Mouse (Mus musculus) heart, adult 2 months (tissue): Measurements from ENCODE around the gene Fndc11. TPM values are rescaled to one million over a fixed set of nuclear protein-coding genes. Genes with fewer than 3 reads are reported as not detected.

ENCODE experiments used
- DNase-seq, 2 experiments: peaks; one replicate each; pipeline ENCODE4 v3.0.0; 2021
- H3K27ac ChIP-seq: fragments of 200-600 bp; 2 replicates; pipeline ENCODE4 v1.8.1; 2022
- H3K27me3 ChIP-seq: fragments of 200-500 bp; 2 replicates; pipeline ENCODE4 v1.6.1; 2012; ENCODE audit warnings: mild to moderate bottlenecking, low read length, inconsistent platforms, mixed read lengths; ENCODE audit not compliant: control insufficient read depth, insufficient read depth
- H3K36me3 ChIP-seq: fragments of 200-500 bp; 2 replicates; pipeline ENCODE4 v1.6.1; 2012; ENCODE audit warnings: low read length, inconsistent platforms; ENCODE audit not compliant: control insufficient read depth, insufficient read depth
- H3K4me1 ChIP-seq: fragments of 200-500 bp; 2 replicates; pipeline ENCODE4 v1.6.1; 2011; ENCODE audit warnings: low read length; ENCODE audit not compliant: control insufficient read depth, insufficient read depth
- H3K4me3 ChIP-seq: fragments of 200-600 bp; 2 replicates; pipeline ENCODE4 v1.8.1; 2022
- H3K79me2 ChIP-seq: fragments of 200-500 bp; replicated peaks from 2 replicates; pipeline ENCODE4 v1.6.1; 2012; ENCODE audit warnings: mild to moderate bottlenecking, inconsistent platforms, low read length, moderate library complexity, mixed read lengths; ENCODE audit not compliant: control insufficient read depth, insufficient read depth
- H3K9ac ChIP-seq: fragments of 200-500 bp; 2 replicates; pipeline ENCODE4 v1.6.1; 2012; ENCODE audit warnings: low read depth, mild to moderate bottlenecking, control low read depth, inconsistent platforms, low read length, mixed read lengths
- CTCF ChIP-seq: fragments of 200-600 bp; IDR thresholded peaks from 2 replicates; pipeline ENCODE4 v1.8.1; 2022; ENCODE audit warnings: antibody characterized with exemption, mild to moderate bottlenecking, moderate library complexity
- EP300 ChIP-seq: fragments of 200-500 bp; IDR thresholded peaks from 2 replicates; pipeline ENCODE4 v1.6.1; 2011; ENCODE audit warnings: low read depth, low read length, control low read depth; ENCODE audit not compliant: insufficient read depth
- POLR2A ChIP-seq: fragments of 200-500 bp; IDR thresholded peaks from 2 replicates; pipeline ENCODE4 v1.6.1; 2011; ENCODE audit warnings: mild to moderate bottlenecking, low read depth, low read length, control low read depth; ENCODE audit not compliant: insufficient read depth
- WGBS: fragments of 180-500 bp; shearing (Covaris S2); methylation state at CpG from one replicate; pipeline ENCODE4 v1.1.7; 2018; 5-methylcytosine and 5-hydroxymethylcytosine counted together
- intact Hi-C: fragments of 180-260 bp; cut with DNase I; formaldehyde crosslinking; loops from one replicate; pipeline ENCODE4 v1.15.1; 2025
- polyA plus RNA-seq: library from polyadenylated mRNA; depleted of rRNA; stranded (reverse); fragments of >200 nt; gene quantifications from 2 replicates; pipeline ENCODE4 v1.2.3, GENCODE M21; 2012
- total RNA-seq, 2 experiments: library from RNA; stranded (reverse); gene quantifications; 2 replicates each; pipeline ENCODE4 v1.2.3; 2021

Gene Fndc11
- total and polyA plus RNA-seq, 3 experiments = 0.43 TPM; not detected in 2

DNA sequence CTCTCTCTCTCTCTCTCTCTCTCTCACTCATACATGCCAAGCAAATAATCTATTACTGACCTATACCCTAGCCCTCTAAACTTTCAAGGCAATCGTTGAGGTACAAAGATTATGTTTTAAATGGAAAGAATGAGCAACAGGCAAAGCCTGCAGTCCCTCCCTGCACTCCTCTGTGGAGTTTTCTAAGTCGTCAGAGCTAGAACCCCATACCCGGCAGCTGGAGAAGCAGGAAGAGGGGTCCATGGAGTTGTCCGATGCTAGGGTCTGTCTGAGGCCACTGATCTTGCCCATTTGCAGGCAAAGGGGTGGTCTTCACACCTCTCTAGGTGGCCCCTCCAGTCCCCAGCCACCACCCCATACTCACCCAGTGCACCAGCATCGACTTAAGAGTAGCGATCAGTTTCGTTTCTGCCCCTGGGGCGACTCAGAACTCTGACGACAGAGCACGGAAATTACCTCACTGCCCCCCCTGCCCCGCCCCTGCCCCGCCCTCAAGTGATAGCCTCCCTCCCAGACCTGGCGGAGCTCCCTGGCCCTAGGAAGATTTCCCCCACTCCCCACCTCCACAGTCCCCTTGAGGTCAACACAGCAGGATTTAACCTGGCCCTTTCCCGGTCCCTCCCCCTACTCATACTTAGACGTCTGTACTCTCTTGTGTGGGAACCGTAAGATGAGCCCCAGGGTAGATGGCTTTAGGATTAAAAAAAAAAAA is 21.9 kb downstream of the Fndc11 start, which contains the start of gene Helz2:
Gene Helz2 (minus strand): TSS at position 426 of the 712 bp plus-strand sequence.
- TF ChIP-seq EP300 = 0 out of 2 replicates have a peak, but pooled peaks have one; percentile 26
- TF ChIP-seq POLR2A = peak; percentile 89
- TF ChIP-seq CTCF = no peak
- intact Hi-C loops = loop anchor here (2.0 to 5.0 kb wide), 3 partner anchors 47 to 76 kb away; partner anchors contain the start of genes Gmeb2, Ppdpf and Rtel1
- DNase-seq = peak; percentile 77 to 78
- Histone ChIP-seq H3K9ac (peak within 1 kb of the TSS; percentile 77), H3K79me2 (no peaks in the 10 kb centered on the region), H3K4me3 (peak within 1 kb of the TSS; percentile 86), H3K27ac (peak within 1 kb of the TSS; percentile 88), H3K4me1 (peaks cover 12% of the 10 kb centered on the region), H3K27me3 (no peaks in the 10 kb centered on the region), H3K36me3 (no peaks in the 10 kb centered on the region)
- WGBS = 4% methylated on average over 16 of the region's 16 CpGs

DNA sequence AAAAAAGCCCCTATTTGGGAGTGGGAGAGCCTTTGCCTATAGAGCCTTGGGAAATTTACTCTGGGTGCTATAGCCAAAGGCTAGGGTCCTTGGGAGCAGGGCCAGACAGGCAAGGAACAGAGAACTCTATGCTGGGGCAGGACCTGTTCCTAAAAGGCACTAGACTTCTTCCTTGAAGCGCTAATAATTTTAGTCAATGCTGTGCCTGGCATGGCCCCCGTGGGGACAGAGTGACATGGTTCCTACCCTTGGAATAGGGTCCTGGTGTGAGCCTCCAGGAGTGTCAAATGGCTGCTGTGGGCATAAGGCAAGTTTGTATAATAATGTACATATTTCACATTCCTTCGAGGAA is 22.5 kb downstream of the Fndc11 start:
- H3K27ac ChIP-seq = peak overlapping the region; percentile 88
- intact Hi-C loops = loop anchor here (2.0 to 5.0 kb wide), 2 partner anchors 47 to 75 kb away; partner anchors contain the start of genes Gmeb2 and Rtel1
- H3K9ac ChIP-seq = no peak overlapping the region
- no peaks in the 10 kb centered on the region for H3K36me3 ChIP-seq
- H3K27me3 ChIP-seq = no peaks in the 10 kb centered on the region
- H3K4me1 ChIP-seq = peaks cover 12% of the 10 kb centered on the region
- H3K79me2 ChIP-seq = no peaks in the 10 kb centered on the region
- H3K4me3 ChIP-seq = peak overlapping the region; percentile 86
- 66% methylated on average over 3 of the region's 3 CpGs for WGBS
- DNase-seq = no peak
- TF ChIP-seq EP300 (no peak), POLR2A (no peak), CTCF (no peak)

DNA sequence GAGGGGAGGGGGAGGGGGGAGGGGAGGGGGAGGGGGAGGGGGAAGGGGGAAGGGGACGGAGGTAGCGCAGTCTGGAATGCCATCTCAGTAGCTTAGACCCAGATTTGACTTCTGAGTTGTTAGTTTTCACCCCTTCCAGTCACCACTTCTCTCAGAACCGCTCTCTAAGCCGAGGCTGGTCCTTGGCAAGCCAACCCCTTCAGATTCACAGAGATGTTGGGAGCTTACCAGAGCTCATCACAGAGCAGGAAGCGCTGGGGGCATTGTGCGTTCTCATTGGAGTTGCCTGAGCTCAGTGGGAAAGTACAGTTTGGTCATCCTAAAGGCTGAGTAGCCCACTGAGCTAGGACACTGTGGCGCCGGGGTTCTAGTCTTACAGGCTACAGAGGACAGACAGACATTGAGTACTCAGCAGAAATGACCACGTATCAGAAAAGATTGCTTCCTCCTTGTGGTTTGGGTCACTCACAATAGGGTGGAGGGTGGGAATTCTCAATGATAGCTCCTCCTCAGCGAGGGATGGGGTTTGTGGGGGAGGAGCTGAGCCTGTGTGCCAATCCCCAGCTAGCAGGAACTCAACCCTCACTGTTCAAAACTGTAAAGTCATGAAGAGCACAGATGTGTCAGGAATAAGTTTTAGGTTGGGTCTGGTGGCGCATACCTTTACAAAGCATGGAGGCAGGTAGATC is 24.0 kb downstream of the Fndc11 start:
- peak overlapping the region; percentile 10; the same call in 1 of the 2 replicates for H3K4me3 ChIP-seq
- peak overlapping the region; percentile 8; the same call in 1 of the 2 replicates for H3K27ac ChIP-seq
- DNase-seq = peak; percentile 49 to 61
- 35% methylated on average over 11 of the region's 11 CpGs for WGBS
- H3K79me2 ChIP-seq = no peaks in the 10 kb centered on the region
- peaks cover 12% of the 10 kb centered on the region for H3K4me1 ChIP-seq
- intact Hi-C loops = loop anchor here (2.0 to 5.0 kb wide), 2 partner anchors 45 to 73 kb away; partner anchors contain the start of genes Gmeb2 and Rtel1
- H3K27me3 ChIP-seq = no peaks in the 10 kb centered on the region
- no peak overlapping the region for H3K9ac ChIP-seq
- H3K36me3 ChIP-seq = no peaks in the 10 kb centered on the region
- no peak for TF ChIP-seq CTCF
- TF ChIP-seq POLR2A = no peak
- TF ChIP-seq EP300 = no peak

DNA sequence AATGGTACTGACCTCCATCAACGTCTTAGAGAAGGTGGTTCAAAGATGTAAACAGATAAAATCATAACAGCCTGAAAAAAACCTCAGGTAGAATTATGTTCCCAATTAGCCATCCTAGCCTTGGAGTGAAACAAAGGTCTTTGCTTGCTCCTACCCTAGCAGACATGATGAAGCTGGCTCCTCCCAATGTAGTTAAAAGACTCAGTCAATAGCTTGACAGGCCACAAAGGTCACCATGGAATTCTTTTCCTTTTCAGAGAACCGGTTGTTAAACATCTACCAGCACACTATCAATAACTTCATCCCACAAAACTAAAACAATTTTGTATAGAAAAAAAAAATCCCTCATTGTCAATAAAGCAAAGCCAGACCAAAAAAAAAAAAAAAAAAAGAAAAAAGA is 25.2 kb downstream of the Fndc11 start:
- peaks cover 7% of the 10 kb centered on the region; the same call in 1 of the 2 replicates for H3K4me1 ChIP-seq
- H3K27ac ChIP-seq = no peak overlapping the region
- 60% methylated on average over 2 of the region's 2 CpGs for WGBS
- no peaks in the 10 kb centered on the region for H3K79me2 ChIP-seq
- no peak for TF ChIP-seq EP300
- DNase-seq = no peak
- H3K27me3 ChIP-seq = no peaks in the 10 kb centered on the region
- no peaks in the 10 kb centered on the region for H3K36me3 ChIP-seq
- no peak overlapping the region for H3K4me3 ChIP-seq
- H3K9ac ChIP-seq = no peak overlapping the region
- intact Hi-C loops = no loop called here

DNA sequence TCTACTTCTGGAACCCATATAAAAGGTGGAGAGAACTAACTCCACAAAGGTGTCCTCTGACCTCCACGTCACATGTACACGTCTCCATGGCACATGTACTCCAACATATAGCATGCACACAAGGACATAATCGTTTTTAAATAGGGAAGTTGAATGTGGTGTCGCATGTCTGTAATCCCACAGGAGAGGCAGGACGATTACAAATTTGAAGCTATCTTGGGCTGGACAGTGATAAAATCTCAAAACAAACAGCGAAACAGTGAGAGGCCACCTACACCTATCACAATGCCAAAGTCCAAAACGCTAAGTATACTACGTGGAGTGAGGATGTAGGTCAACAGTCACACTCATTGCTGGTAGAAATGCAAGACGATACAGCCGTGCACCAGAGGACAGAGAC is 29.4 kb downstream of the Fndc11 start:
- Histone ChIP-seq H3K79me2 (no peaks in the 10 kb centered on the region), H3K36me3 (no peaks in the 10 kb centered on the region), H3K27me3 (no peaks in the 10 kb centered on the region), H3K27ac (no peak overlapping the region), H3K4me3 (no peak overlapping the region), H3K4me1 (no peaks in the 10 kb centered on the region), H3K9ac (no peak overlapping the region)
- intact Hi-C loops = no loop called here
- 77% methylated on average over 10 of the region's 10 CpGs for WGBS
- TF ChIP-seq CTCF (no peak), POLR2A (no peak), EP300 (no peak)
- DNase-seq = no peak

DNA sequence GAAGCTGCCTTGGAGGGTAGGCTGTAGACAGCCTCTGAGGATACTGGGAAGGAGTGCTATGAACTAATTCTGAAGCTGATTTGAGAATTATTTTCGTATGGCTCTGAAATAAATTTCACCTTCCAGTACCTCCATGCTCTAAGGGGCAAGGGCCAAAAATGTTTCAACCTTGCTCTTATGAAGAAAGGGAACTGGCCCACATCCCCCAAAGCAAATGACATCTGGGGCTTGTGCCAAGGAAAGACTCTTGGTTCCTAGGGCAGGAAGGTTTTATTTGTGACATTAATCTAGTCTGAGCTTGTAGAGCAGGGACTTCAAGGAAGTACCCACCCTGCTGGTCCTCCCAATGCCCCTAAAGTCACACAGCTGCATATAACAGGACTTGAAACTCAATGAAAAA is 32.0 kb downstream of the Fndc11 start:
- no peaks in the 10 kb centered on the region for H3K27me3 ChIP-seq
- TF ChIP-seq CTCF = no peak
- 89% methylated on average over 1 of the region's 1 CpGs for WGBS
- no peaks in the 10 kb centered on the region for H3K4me1 ChIP-seq
- no peaks in the 10 kb centered on the region for H3K36me3 ChIP-seq
- H3K79me2 ChIP-seq = no peaks in the 10 kb centered on the region
- intact Hi-C loops = no loop called here
- no peak overlapping the region for H3K9ac ChIP-seq
- no peak overlapping the region for H3K4me3 ChIP-seq
- no peak overlapping the region for H3K27ac ChIP-seq
- DNase-seq = no peak
